Mouse (Mus musculus) limb, embryonic 14.5 days (tissue): Measurements from ENCODE around the gene Cop1. TPM values are rescaled to one million over a fixed set of nuclear protein-coding genes. Genes with fewer than 3 reads are reported as not detected.

Source experiments
- ATAC-seq: fragments of 200-750 bp; cut with Nextera tagmentation; 2 replicates; pipeline ENCODE4 v1.8.0; 2017; ENCODE audit warnings: low read depth, moderate number of reproducible peaks, moderate TSS enrichment; ENCODE audit not compliant: low FRiP score
- DNase-seq: peaks from one replicate; pipeline ENCODE4 v3.0.0-alpha.2; 2015; ENCODE audit warnings: low spot score
- H3K27ac ChIP-seq: fragments of 300-500 bp; sonication (generic); replicated peaks from 2 replicates; pipeline ENCODE4 v1.5.1; 2014; ENCODE audit warnings: low read depth, mild to moderate bottlenecking, low read length, moderate library complexity, mixed read lengths
- H3K27me3 ChIP-seq: fragments of 300-500 bp; sonication (generic); 2 replicates; pipeline ENCODE4 v1.6.1; 2014; ENCODE audit warnings: low read length, mixed read lengths; ENCODE audit not compliant: control insufficient read depth, insufficient read depth
- H3K36me3 ChIP-seq: fragments of 300-500 bp; sonication (generic); 2 replicates; pipeline ENCODE4 v1.6.1; 2014; ENCODE audit warnings: mild to moderate bottlenecking, low read length, moderate library complexity, mixed read lengths; ENCODE audit not compliant: control insufficient read depth, insufficient read depth
- H3K4me1 ChIP-seq: fragments of 300-500 bp; sonication (generic); 2 replicates; pipeline ENCODE4 v1.6.1; 2014; ENCODE audit warnings: antibody characterized with exemption, low read length, mixed read lengths; ENCODE audit not compliant: control insufficient read depth, insufficient read depth
- H3K4me2 ChIP-seq: fragments of 300-500 bp; sonication (generic); replicated peaks from 2 replicates; pipeline ENCODE4 v1.6.1; 2014; ENCODE audit warnings: low read depth, mild to moderate bottlenecking, low read length, moderate library complexity; ENCODE audit not compliant: severe bottlenecking
- H3K4me3 ChIP-seq: fragments of 300-500 bp; sonication (generic); replicated peaks from 2 replicates; pipeline ENCODE4 v1.5.1; 2014; ENCODE audit warnings: low read length
- H3K9ac ChIP-seq: fragments of 300-500 bp; sonication (generic); 2 replicates; pipeline ENCODE4 v1.6.1; 2014; ENCODE audit warnings: mild to moderate bottlenecking, low read depth, low read length, moderate library complexity; ENCODE audit not compliant: severe bottlenecking
- H3K9me3 ChIP-seq: fragments of 300-500 bp; sonication (generic); 2 replicates; pipeline ENCODE4 v1.6.1; 2016; ENCODE audit warnings: low read length; ENCODE audit not compliant: control insufficient read depth
- POLR2A ChIP-seq: fragments of 200-500 bp; IDR thresholded peaks from 2 replicates; pipeline ENCODE4 v1.8.0; 2012; ENCODE audit warnings: inconsistent platforms, mild to moderate bottlenecking, moderate library complexity, borderline replicate concordance; ENCODE audit not compliant: insufficient read depth, insufficient read length; ENCODE audit errors: extremely low read depth
- WGBS: fragments of 180-500 bp; shearing (Covaris S2); extraction: QIAGEN DNeasy Blood & Tissue Kit; methylation state at CpG from one replicate; pipeline ENCODE4 v1.1.7; 2014; 5-methylcytosine and 5-hydroxymethylcytosine counted together
- polyA plus RNA-seq, 2 experiments: library from polyadenylated mRNA; depleted of rRNA in 1 of 2; stranded (reverse) in 1 of 2; unstranded in 1 of 2; fragments of >200 nt; fragmentation: Nextera tagmentation in 1 of 2; extraction: Ambion mirVana in 1 of 2; gene quantifications; 2 replicates each; pipeline versions ENCODE4 v1.2.1 to v1.2.3; 2012 to 2014

Cop1 gene
- polyA plus RNA-seq, 2 experiments = 112 to 115 TPM

DNA sequence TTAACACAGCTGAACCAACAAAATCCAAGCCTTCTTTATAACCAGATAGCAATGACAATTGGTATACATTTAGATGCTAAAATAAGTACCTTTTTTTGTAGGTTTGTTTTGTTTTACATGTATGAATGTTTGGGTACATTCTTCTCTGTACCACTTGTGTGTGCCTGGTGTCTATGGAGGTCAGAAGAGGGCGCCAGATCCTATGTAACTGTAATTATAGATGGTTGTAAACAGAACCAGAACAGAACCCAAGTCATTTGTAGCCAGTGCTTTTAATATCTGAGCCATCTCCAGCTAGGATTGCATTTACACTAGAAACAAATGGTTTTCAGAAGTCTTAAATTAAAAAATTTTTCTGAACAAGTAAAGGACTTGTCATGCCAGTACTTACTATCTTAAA lies 54.7 kb downstream of the Cop1 start:
- TF ChIP-seq POLR2A = no peak
- Histone ChIP-seq H3K9ac (no peak overlapping the region), H3K36me3 (peaks cover 16% of the 10 kb centered on the region), H3K27me3 (no peaks in the 10 kb centered on the region), H3K4me3 (no peak overlapping the region), H3K9me3 (no peaks in the 10 kb centered on the region), H3K4me1 (no peaks in the 10 kb centered on the region), H3K27ac (no peak overlapping the region), H3K4me2 (no peak overlapping the region)
- DNase-seq (no peak), ATAC-seq (no peak)
- WGBS = 80% methylated on average over 1 of the region's 1 CpGs

DNA sequence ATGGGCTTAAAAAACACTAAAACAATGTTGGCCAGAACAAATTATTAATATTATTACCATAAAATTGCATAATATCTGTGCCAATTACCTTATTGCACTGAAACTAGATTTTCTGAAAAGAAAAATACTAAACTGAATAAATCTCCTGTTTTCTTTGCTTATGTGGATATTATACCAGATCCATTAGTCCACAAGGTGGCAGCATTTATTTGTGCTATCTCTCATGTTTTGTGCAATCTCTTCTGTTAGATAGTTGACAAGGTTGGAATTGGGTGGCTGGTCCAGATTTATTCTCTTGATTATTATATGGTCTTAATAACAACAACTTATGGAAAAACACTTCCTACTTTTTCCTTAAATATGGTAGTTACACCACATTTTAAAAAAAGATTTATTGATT lies 58.1 kb downstream of the Cop1 start:
- DNase-seq (peak; percentile 71), ATAC-seq (no peak)
- Histone ChIP-seq H3K4me3 (no peak overlapping the region), H3K36me3 (peaks cover 18% of the 10 kb centered on the region), H3K4me1 (no peaks in the 10 kb centered on the region), H3K27ac (no peak overlapping the region), H3K9me3 (no peaks in the 10 kb centered on the region), H3K9ac (no peak overlapping the region), H3K4me2 (no peak overlapping the region), H3K27me3 (no peaks in the 10 kb centered on the region)
- no peak for TF ChIP-seq POLR2A

DNA sequence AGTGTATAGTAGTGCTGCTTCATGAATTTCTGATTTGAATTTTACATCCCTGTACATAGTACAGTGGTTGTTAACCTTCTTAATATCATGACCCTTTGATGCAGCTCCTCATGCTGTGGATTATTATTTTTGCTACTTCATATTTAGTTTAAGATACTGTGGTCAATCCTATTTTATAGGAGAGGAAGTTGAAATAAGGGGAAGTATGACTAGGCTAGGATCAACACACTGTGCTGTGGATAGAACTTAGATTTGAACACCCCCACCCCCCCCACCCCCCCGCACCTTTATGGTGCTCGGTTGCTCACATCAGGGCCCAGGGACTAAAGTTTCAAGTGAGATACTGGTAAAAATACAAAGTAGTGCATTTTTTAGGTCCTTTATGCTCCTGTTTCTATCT lies 58.7 kb downstream of the Cop1 start:
- no peaks in the 10 kb centered on the region for H3K9me3 ChIP-seq
- H3K36me3 ChIP-seq = peaks cover 16% of the 10 kb centered on the region
- H3K27me3 ChIP-seq = no peaks in the 10 kb centered on the region
- no peak overlapping the region for H3K9ac ChIP-seq
- ATAC-seq = no peak
- DNase-seq = no peak
- no peaks in the 10 kb centered on the region for H3K4me1 ChIP-seq
- H3K4me2 ChIP-seq = no peak overlapping the region
- H3K4me3 ChIP-seq = no peak overlapping the region
- no peak overlapping the region for H3K27ac ChIP-seq
- TF ChIP-seq POLR2A = no peak
- WGBS = 86% methylated on average over 2 of the region's 2 CpGs

DNA sequence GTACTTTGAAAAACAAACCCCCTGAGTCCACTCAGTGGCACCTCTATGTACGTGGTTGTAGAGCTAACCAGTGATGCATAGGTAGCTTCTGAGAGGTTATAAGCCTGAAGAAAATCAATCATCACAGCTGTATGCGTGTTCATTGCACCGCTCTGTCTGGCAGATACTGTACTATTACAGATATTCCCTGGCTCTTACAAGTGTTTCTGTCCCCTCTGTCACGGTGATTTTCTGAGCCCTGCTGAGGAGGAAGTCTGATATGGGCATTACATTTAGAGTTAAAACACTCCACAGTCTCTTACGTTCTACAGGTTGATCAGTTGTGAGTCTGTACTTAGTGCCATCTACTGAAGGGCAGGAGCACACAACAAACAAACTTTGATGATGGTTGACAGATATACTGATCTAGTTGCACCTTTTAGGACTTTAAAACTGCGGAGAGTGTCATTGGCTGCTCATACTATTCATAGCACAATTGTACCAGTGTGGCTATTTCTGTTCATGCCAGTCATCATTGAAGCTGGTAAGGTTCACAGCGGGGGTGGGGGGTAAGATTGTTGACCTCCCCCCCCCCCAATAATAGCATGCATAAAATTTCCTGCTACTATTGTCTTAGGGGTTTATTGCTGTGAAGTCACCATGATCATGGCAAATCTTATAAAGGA lies 69.4 kb downstream of the Cop1 start:
- Histone ChIP-seq H3K4me1 (no peaks in the 10 kb centered on the region), H3K27ac (no peak overlapping the region), H3K4me3 (no peak overlapping the region), H3K9ac (no peak overlapping the region), H3K4me2 (no peak overlapping the region), H3K36me3 (peaks cover 9% of the 10 kb centered on the region), H3K27me3 (no peaks in the 10 kb centered on the region), H3K9me3 (no peaks in the 10 kb centered on the region)
- DNase-seq (no peak), ATAC-seq (no peak)
- TF ChIP-seq POLR2A = no peak
- WGBS = 90% methylated on average over 7 of the region's 7 CpGs

DNA sequence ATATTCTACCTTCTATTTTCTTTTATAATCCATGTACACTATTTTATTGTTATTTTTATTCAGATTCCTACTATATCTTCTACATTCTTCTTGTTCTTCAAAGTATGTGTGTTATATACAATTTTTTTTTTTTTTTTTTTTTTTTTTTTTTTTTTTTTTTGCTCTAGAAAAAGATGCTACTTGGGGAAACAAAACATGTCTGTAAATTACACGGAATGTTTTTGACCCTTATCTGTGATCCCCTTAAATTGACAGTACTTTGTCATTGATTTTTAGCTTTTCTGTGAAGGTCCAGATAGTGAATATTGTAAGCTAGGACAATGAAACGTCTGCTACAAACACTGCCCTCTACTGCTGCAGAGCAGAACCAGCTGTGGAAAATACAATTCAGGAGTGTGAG lies 81.5 kb downstream of the Cop1 start:
- H3K4me3 ChIP-seq = no peak overlapping the region
- H3K9me3 ChIP-seq = no peaks in the 10 kb centered on the region
- no peak overlapping the region for H3K4me2 ChIP-seq
- H3K27ac ChIP-seq = no peak overlapping the region
- H3K27me3 ChIP-seq = no peaks in the 10 kb centered on the region
- H3K9ac ChIP-seq = no peak overlapping the region
- TF ChIP-seq POLR2A = no peak
- DNase-seq (no peak), ATAC-seq (no peak)
- WGBS = 70% methylated on average over 2 of the region's 2 CpGs
- H3K4me1 ChIP-seq = no peaks in the 10 kb centered on the region
- H3K36me3 ChIP-seq = peaks cover 10% of the 10 kb centered on the region

DNA sequence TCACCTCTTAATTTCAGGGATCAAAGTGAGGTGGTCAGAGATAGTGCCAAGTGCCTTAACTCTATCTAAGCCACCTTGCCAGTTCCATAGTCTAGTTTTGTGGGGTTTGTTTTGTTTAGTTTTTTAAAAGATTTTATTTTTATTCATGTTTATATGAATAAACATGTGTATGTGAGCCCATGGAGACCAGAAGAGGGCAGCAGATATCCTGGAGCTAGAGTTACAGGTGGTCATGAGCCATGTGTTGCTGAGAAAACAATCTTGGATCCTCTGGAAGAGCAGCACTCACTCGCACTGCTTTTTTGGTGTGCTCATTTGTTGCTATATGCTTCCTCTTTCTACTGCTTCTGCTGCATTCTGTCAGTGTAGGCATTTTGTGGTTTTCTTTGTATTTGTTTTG lies 90.5 kb downstream of the Cop1 start:
- Histone ChIP-seq H3K4me2 (no peak overlapping the region), H3K9ac (no peak overlapping the region), H3K9me3 (no peaks in the 10 kb centered on the region), H3K36me3 (peaks cover 7% of the 10 kb centered on the region; the same call in 1 of the 2 replicates), H3K27ac (no peak overlapping the region), H3K27me3 (no peaks in the 10 kb centered on the region), H3K4me1 (no peaks in the 10 kb centered on the region), H3K4me3 (no peak overlapping the region)
- no peak for TF ChIP-seq POLR2A
- DNase-seq = no peak
- no peak for ATAC-seq
- WGBS = 71% methylated on average over 1 of the region's 1 CpGs
